ENCODE assay signal across 8 mouse cellular contexts in the genomic region with DNA sequence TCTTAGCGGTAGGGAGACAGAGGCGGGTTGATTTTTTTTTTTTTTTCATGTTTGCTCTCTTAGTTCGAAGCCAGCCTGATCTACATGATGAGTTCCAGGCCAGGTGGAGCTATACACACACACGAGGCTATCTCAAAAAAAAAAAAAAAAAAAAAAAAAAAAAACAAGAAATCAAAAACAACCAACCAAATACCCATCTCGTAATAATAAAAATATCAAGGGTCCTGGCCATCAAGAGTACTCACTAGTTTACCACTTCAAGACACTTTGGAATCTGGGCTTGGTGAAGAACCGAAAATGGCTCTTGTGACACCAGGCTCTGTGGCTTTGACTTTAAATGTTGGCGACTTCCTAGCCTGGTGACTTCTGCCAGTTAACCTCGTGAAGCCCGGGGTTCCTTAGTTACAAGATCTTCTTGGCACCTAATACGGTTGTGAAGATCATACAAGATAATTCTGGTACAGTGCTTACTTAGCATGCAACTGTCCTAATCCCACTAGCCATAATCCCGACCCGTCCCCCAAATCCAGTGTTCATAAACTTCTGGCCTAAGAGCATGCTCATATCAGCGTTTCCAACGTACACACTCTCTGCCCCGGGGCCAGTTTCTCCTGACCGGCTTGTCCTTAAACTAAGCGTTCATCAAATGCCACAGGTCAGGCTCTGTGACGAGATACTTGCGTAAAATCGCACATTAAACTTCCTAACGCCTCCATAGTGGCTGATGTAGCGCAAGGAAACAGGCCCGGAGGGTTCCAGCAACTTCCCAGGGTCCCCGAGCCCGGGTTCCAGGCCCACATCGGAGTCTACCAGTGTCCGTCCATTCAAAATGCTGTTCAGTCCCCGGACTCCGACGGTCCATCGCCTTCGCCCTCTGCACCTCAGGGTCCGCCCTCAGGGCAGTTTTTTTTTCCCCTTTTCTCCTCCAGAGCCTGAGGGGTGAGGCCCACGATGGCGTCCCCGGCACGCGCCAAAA. TPM values are rescaled to one million over a fixed set of nuclear protein-coding genes. Genes with fewer than 3 reads are reported as not detected.
DNase-seq lines count a peak whose midpoint lies in the region; ATAC-seq and TF ChIP-seq lines count a peak whose summit lies in the region.

No protein-coding gene starts in this region.

- H3K4me2 ChIP-seq in forebrain, embryonic 15.5 days (replicated peaks) = peak overlapping the region; percentile 89
- peak overlapping the region; percentile 93 for H3K4me2 ChIP-seq in hindbrain, embryonic 11.5 days (replicated peaks; ENCODE audit: low read depth, low read length)
- peak overlapping the region; percentile 88 for H3K4me2 ChIP-seq in limb, embryonic 13.5 days (replicated peaks)

- H3K9ac ChIP-seq in forebrain, embryonic 15.5 days (replicated peaks) = peak overlapping the region; percentile 84
- H3K9ac ChIP-seq in hindbrain, embryonic 11.5 days (ENCODE audit: low read depth, low read length) = peak overlapping the region; percentile 81
- peak overlapping the region; percentile 94 for H3K9ac ChIP-seq in limb, embryonic 13.5 days

- TF ChIP-seq CTCF in spleen, adult 2 months (IDR thresholded peaks at IDR 0.05; ENCODE audit: extremely low read depth, insufficient read depth, insufficient read length, insufficient replicate concordance) = no peak
- no peak for TF ChIP-seq CTCF in bone marrow macrophage, adult 2 months (IDR thresholded peaks at IDR 0.05; ENCODE audit: low read depth, low read length)

- peak; percentile 44 for ATAC-seq in forebrain, embryonic 15.5 days (replicated peaks)
- peak; percentile 72; the same call in 1 of the 2 replicates for ATAC-seq in hindbrain, embryonic 11.5 days (ENCODE audit: low FRiP score)
- ATAC-seq in limb, embryonic 13.5 days (ENCODE audit: low FRiP score, low read depth) = peak; percentile 51

- peak overlapping the region; percentile 71 for H3K27ac ChIP-seq in spleen, adult 2 months (ENCODE audit: insufficient read depth, low read length)
- H3K27ac ChIP-seq in bone marrow macrophage, adult 2 months (ENCODE audit: insufficient read depth, low read depth, low read length) = peak overlapping the region; percentile 83
- peak overlapping the region; percentile 51 for H3K27ac ChIP-seq in forebrain, embryonic 15.5 days (replicated peaks)
- no peak overlapping the region for H3K27ac ChIP-seq in hindbrain, embryonic 11.5 days (ENCODE audit: low read depth, low read length)
- H3K27ac ChIP-seq in limb, embryonic 13.5 days = peak overlapping the region; percentile 79

- H3K36me3 ChIP-seq in spleen, adult 2 months (ENCODE audit: control insufficient read depth, insufficient read depth, low read length) = no peaks in the 10 kb centered on the region
- no peaks in the 10 kb centered on the region for H3K36me3 ChIP-seq in forebrain, embryonic 15.5 days
- H3K36me3 ChIP-seq in hindbrain, embryonic 11.5 days (ENCODE audit: control insufficient read depth, insufficient read depth, low read length) = no peaks in the 10 kb centered on the region
- H3K36me3 ChIP-seq in limb, embryonic 13.5 days = no peaks in the 10 kb centered on the region

- H3K9me3 ChIP-seq in forebrain, embryonic 15.5 days = no peaks in the 10 kb centered on the region
- H3K9me3 ChIP-seq in hindbrain, embryonic 11.5 days (ENCODE audit: control insufficient read depth, low read length) = no peaks in the 10 kb centered on the region
- no peaks in the 10 kb centered on the region for H3K9me3 ChIP-seq in limb, embryonic 13.5 days

- peak overlapping the region; percentile 91 for H3K4me3 ChIP-seq in spleen, adult 2 months (ENCODE audit: extremely low read depth, insufficient read depth, insufficient read length)
- H3K4me3 ChIP-seq in bone marrow macrophage, adult 2 months (ENCODE audit: insufficient read depth, low read length) = peak overlapping the region; percentile 90
- H3K4me3 ChIP-seq in forebrain, embryonic 15.5 days = peak overlapping the region; percentile 95
- H3K4me3 ChIP-seq in hindbrain, embryonic 11.5 days (ENCODE audit: low read depth, low read length) = peak overlapping the region; percentile 92
- H3K4me3 ChIP-seq in limb, embryonic 13.5 days = peak overlapping the region; percentile 87

- no peak for DNase-seq in spleen, adult 2 months (ENCODE audit: low read depth in 1 of 2, low spot score in 2 of 2)
- DNase-seq in spleen, adult 12 weeks (ENCODE audit: low spot score) = no peak
- no peak for DNase-seq in hindbrain, embryonic 11.5 days (ENCODE audit: low spot score)
- peak; percentile 0 to 21 for DNase-seq in monocyte, adult 2 months (ENCODE audit: low read depth in 1 of 2, low spot score in 2 of 2)
- no peak for DNase-seq in right cerebral cortex, postnatal 10 days (ENCODE audit: low spot score in 2 of 2)

- no peaks in the 10 kb centered on the region for H3K27me3 ChIP-seq in spleen, adult 2 months (ENCODE audit: control insufficient read depth, insufficient read depth, low read length)
- no peaks in the 10 kb centered on the region for H3K27me3 ChIP-seq in forebrain, embryonic 15.5 days
- H3K27me3 ChIP-seq in hindbrain, embryonic 11.5 days (ENCODE audit: control insufficient read depth, insufficient read depth, low read length) = no peaks in the 10 kb centered on the region
- H3K27me3 ChIP-seq in limb, embryonic 13.5 days = no peaks in the 10 kb centered on the region

- H3K4me1 ChIP-seq in spleen, adult 2 months (ENCODE audit: control insufficient read depth, insufficient read depth, insufficient read length) = no peaks in the 10 kb centered on the region; the same call in none of the 2 replicates
- H3K4me1 ChIP-seq in bone marrow macrophage, adult 2 months (ENCODE audit: control insufficient read depth, insufficient read depth, low read length) = peaks cover 18% of the 10 kb centered on the region
- H3K4me1 ChIP-seq in forebrain, embryonic 15.5 days = peaks cover 24% of the 10 kb centered on the region
- 0 out of 2 replicates have a peak, but pooled peaks cover 2% of the 10 kb centered on the region for H3K4me1 ChIP-seq in hindbrain, embryonic 11.5 days (replicated peaks; ENCODE audit: control insufficient read depth, insufficient read depth, low read length)
- peaks cover 12% of the 10 kb centered on the region; the same call in 1 of the 2 replicates for H3K4me1 ChIP-seq in limb, embryonic 13.5 days

- WGBS in spleen, adult 2 months = 9% methylated on average over 38 of the region's 38 CpGs
- 14% methylated on average over 38 of the region's 38 CpGs for WGBS in forebrain, embryonic 15.5 days
- WGBS in hindbrain, embryonic 11.5 days = 13% methylated on average over 38 of the region's 38 CpGs
- WGBS in limb, embryonic 13.5 days = 14% methylated on average over 38 of the region's 38 CpGs

- TF ChIP-seq POLR2A in spleen, adult 2 months (IDR thresholded peaks at IDR 0.05; ENCODE audit: low read depth, low read length) = no peak
- TF ChIP-seq POLR2A in bone marrow macrophage, adult 2 months (IDR thresholded peaks at IDR 0.05; ENCODE audit: borderline replicate concordance, low read depth, low read length) = no peak

RNA-seq across cellular contexts. Expression of a gene that starts 0.8 kb away (rescaled TPM):
- 27.1 and 30.2 TPM in 2 replicates for polyA plus RNA-seq in spleen, adult 2 months (2012; rRNA removed)
- polyA plus RNA-seq in bone marrow macrophage, adult 2 months (2012; ENCODE audit: insufficient read depth, insufficient read length, missing spikeins) = 2.9 and 3.5 TPM in 2 replicates
- 16.1 and 16.4 TPM in 2 replicates for polyA plus RNA-seq in forebrain, embryonic 15.5 days (2015; fragmentation: Nextera tagmentation; extraction: Ambion mirVana)
- 31.7 and 33.4 TPM in 2 replicates for polyA plus RNA-seq in hindbrain, embryonic 11.5 days (2014; fragmentation: Nextera tagmentation; extraction: Ambion mirVana)
- polyA plus RNA-seq in limb, embryonic 13.5 days (2015; fragmentation: Nextera tagmentation; extraction: Ambion mirVana) = 36.3 and 38.4 TPM in 2 replicates

Comparison
In these comparisons a context has a peak if more than half of its experiments do, and no peak if none do; other contexts are left out.
1. DNase-seq: peak in monocyte, adult 2 months (2 of 2); none in spleen, adult 2 months (0 of 2), spleen, adult 12 weeks (single experiment), hindbrain, embryonic 11.5 days (single experiment) and right cerebral cortex, postnatal 10 days (0 of 2).
2. Peak in every context shown above with its lines, with median percentiles within 50 percentile points of each other: H3K4me3 ChIP-seq, ATAC-seq, H3K4me2 ChIP-seq and H3K9ac ChIP-seq.